ENCODE assay signal across 15 mouse cellular contexts in the genomic region with DNA sequence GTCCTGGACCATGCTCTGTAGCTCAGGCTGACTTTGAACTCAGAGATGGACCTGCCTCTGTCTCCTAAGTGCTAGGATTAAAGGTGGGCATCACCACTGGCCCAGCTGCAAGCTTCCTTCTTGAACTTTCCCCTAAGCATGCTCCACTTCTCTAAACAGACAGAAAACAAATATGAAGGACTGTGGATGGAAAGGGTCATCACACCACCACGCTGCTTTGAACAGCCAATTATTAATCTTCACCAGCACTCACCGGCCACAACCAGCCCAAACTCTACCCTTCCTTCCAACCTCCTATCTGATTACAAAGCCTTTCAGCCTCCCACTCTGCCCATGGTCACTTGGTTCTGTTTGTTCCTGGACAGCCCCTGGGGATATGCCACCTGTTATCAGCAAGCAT. TPM values are rescaled to one million over a fixed set of nuclear protein-coding genes. Genes with fewer than 3 reads are reported as not detected.
DNase-seq lines count a peak whose midpoint lies in the region; ATAC-seq lines count a peak whose summit lies in the region.
"Had no signal": no experiment of that assay in that cellular context is flagged by ENCODE, and none has a peak within 500 bp of the region (broad histone marks: within the 10 kb centered on the region; RNA-seq: fewer than 3 reads in every experiment).

No protein-coding gene starts in this region.

- no peaks in the 10 kb centered on the region for H3K9me3 ChIP-seq in erythroblast, embryonic 14.5 days (ENCODE audit: control insufficient read depth, low read length)
- H3K9me3 ChIP-seq in liver, embryonic 11.5 days (ENCODE audit: control insufficient read depth, low read length): no peaks in the 10 kb centered on the region
- H3K9me3 ChIP-seq in forebrain, embryonic 11.5 days (ENCODE audit: control insufficient read depth, low read length): no peaks in the 10 kb centered on the region
- H3K9me3 ChIP-seq: limb, embryonic 12.5 days; midbrain, embryonic 12.5 days had no signal

- H3K27me3 ChIP-seq in erythroblast, embryonic 14.5 days (ENCODE audit: control insufficient read depth): no peaks in the 10 kb centered on the region
- no peaks in the 10 kb centered on the region for H3K27me3 ChIP-seq in liver, embryonic 11.5 days (replicated peaks; ENCODE audit: control insufficient read depth, insufficient read depth, low read length)
- H3K27me3 ChIP-seq in forebrain, embryonic 11.5 days (ENCODE audit: control insufficient read depth, insufficient read depth, low read length): no peaks in the 10 kb centered on the region
- H3K27me3 ChIP-seq: limb, embryonic 12.5 days; midbrain, embryonic 12.5 days had no signal

- H3K4me2 ChIP-seq in liver, embryonic 11.5 days: peak overlapping the region; percentile 41
- no peak overlapping the region for H3K4me2 ChIP-seq in forebrain, embryonic 11.5 days (ENCODE audit: low read depth, low read length, severe bottlenecking)
- H3K4me2 ChIP-seq: limb, embryonic 12.5 days; midbrain, embryonic 12.5 days had no signal

- peak overlapping the region; percentile 50 for H3K9ac ChIP-seq in liver, embryonic 11.5 days (ENCODE audit: low read depth, low read length)
- no peak overlapping the region for H3K9ac ChIP-seq in forebrain, embryonic 11.5 days (ENCODE audit: low read length)
- H3K9ac ChIP-seq: limb, embryonic 12.5 days; midbrain, embryonic 12.5 days had no signal

- ATAC-seq in erythroblast, adult 5-6 weeks (replicated peaks; ENCODE audit: low FRiP score, poor library complexity, severe bottlenecking): no peak
- no peak for ATAC-seq in liver, embryonic 11.5 days (replicated peaks; ENCODE audit: low FRiP score)
- ATAC-seq in forebrain, embryonic 11.5 days (replicated peaks; ENCODE audit: low FRiP score): no peak

- H3K4me1 ChIP-seq in erythroblast, embryonic 14.5 days (ENCODE audit: control insufficient read depth): peaks cover 92% of the 10 kb centered on the region
- peaks cover 52% of the 10 kb centered on the region for H3K4me1 ChIP-seq in liver, embryonic 11.5 days (replicated peaks; ENCODE audit: control insufficient read depth, insufficient read depth, low read length)
- H3K4me1 ChIP-seq in forebrain, embryonic 11.5 days (replicated peaks; ENCODE audit: control insufficient read depth, insufficient read depth, low read length): no peaks in the 10 kb centered on the region
- H3K4me1 ChIP-seq: midbrain, embryonic 12.5 days had no signal

- intact Hi-C loops in left cerebral cortex, postnatal 4 days (cut with DNase I): no loop called here

- H3K36me3 ChIP-seq in erythroblast, embryonic 14.5 days (ENCODE audit: control insufficient read depth): peaks cover 4% of the 10 kb centered on the region
- no peaks in the 10 kb centered on the region for H3K36me3 ChIP-seq in liver, embryonic 11.5 days (ENCODE audit: control insufficient read depth, insufficient read depth, low read length)
- H3K36me3 ChIP-seq in forebrain, embryonic 11.5 days (ENCODE audit: control insufficient read depth, insufficient read depth, low read length): no peaks in the 10 kb centered on the region
- H3K36me3 ChIP-seq: limb, embryonic 12.5 days; midbrain, embryonic 12.5 days had no signal

- H3K4me3 ChIP-seq in erythroblast, embryonic 14.5 days (replicated peaks): peak overlapping the region; percentile 35
- H3K4me3 ChIP-seq in liver, embryonic 11.5 days (ENCODE audit: low read depth, low read length): no peak overlapping the region
- no peak overlapping the region for H3K4me3 ChIP-seq in forebrain, embryonic 11.5 days (ENCODE audit: low read depth, low read length)
- H3K4me3 ChIP-seq: limb, embryonic 12.5 days; midbrain, embryonic 12.5 days; myocyte had no signal

- peak overlapping the region; percentile 94 for H3K27ac ChIP-seq in liver, embryonic 11.5 days (ENCODE audit: low read depth, low read length)
- H3K27ac ChIP-seq in forebrain, embryonic 11.5 days (ENCODE audit: low read depth, low read length): no peak overlapping the region
- H3K27ac ChIP-seq: limb, embryonic 12.5 days; midbrain, embryonic 12.5 days had no signal

- peak; percentile 16 for DNase-seq in testis, postnatal 14 days (ENCODE audit: low spot score)
- no peak for DNase-seq in testis, postnatal 10 days (ENCODE audit: low spot score)
- DNase-seq in liver, embryonic 11.5 days (ENCODE audit: low spot score): no peak
- DNase-seq in cerebellum, adult 18-20 months: no peak
- no peak for DNase-seq in forebrain, embryonic 11.5 days (ENCODE audit: low spot score)
- DNase-seq in left cerebral cortex, postnatal 4 days: no peak
- DNase-seq: cerebellum, adult 9-10 months; heart, postnatal 4 days; lung, postnatal 10 days; thymus, postnatal 4 days had no signal

- 65% methylated on average over 2 of the region's 2 CpGs for WGBS in liver, embryonic 11.5 days
- 87% methylated on average over 2 of the region's 2 CpGs for WGBS in forebrain, embryonic 11.5 days

RNA-seq across cellular contexts. Expression of a gene that starts 45.6 kb away (rescaled TPM):
- 1.7 and 2.0 TPM in 2 replicates for polyA plus RNA-seq in erythroblast, embryonic 14.5 days (2012)
- 43.1 and 54.6 TPM in 2 replicates for total RNA-seq in erythroblast, adult 5-6 weeks (2015; ENCODE audit: low replicate concordance)
- 37.2 and 42.1 TPM in 2 replicates for total RNA-seq in erythroblast, adult 5-6 weeks (2017; ENCODE audit: low replicate concordance)
- 102 and 113 TPM in 2 replicates for polyA plus RNA-seq in liver, embryonic 11.5 days (2014; fragmentation: Nextera tagmentation; extraction: Ambion mirVana)
- polyA plus RNA-seq in forebrain, embryonic 11.5 days (2014; fragmentation: Nextera tagmentation; extraction: Ambion mirVana): 64.0 and 67.2 TPM in 2 replicates
- total RNA-seq in left cerebral cortex, postnatal 4 days (2021): 10 to 100 TPM; 41.0 to 42.3 TPM

Comparison
In these comparisons a context has a peak if more than half of its experiments do, and no peak if none do; other contexts are left out.
1. RNA of a gene that starts 45.6 kb away (polyA plus RNA-seq): 102 to 113 TPM in liver, embryonic 11.5 days and 64.0 to 67.2 TPM in forebrain, embryonic 11.5 days; 1.7 to 2.0 TPM in erythroblast, embryonic 14.5 days; every median in the first group is over 10 times any median in the second.